15 mouse cellular contexts compared by ENCODE assay signal in genomic region chr5:119379915-119380432, GRCm38 (mm10).
"Had no signal": no experiment of that assay in that cellular context is flagged by ENCODE, and none has a peak within 500 bp of the region (broad histone marks: within the 10 kb centered on the region; RNA-seq: fewer than 3 reads in every experiment).

No protein-coding gene starts in this region.

- ATAC-seq: liver, postnatal 0 days had no signal

- H3K27me3 ChIP-seq: liver, embryonic 15.5 days; stomach, embryonic 15.5 days had no signal

- H3K9me3 ChIP-seq: liver, embryonic 15.5 days; midbrain, embryonic 12.5 days; stomach, embryonic 15.5 days had no signal

- H3K27ac ChIP-seq: liver, embryonic 15.5 days; macrophage; midbrain, embryonic 12.5 days; neural tube, embryonic 12.5 days; stomach, embryonic 15.5 days; stomach, postnatal 0 days had no signal

- DNase-seq: liver, postnatal 0 days; lung, adult 2 months; lung, postnatal 10 days; midbrain, embryonic 14.5 days; right cerebral cortex, postnatal 14 days; thymus, adult 2 months; thymus, postnatal 25 days; thymus, postnatal 4 days had no signal

- H3K9ac ChIP-seq: liver, embryonic 15.5 days; liver, postnatal 0 days; midbrain, embryonic 12.5 days; neural tube, embryonic 12.5 days; stomach, embryonic 15.5 days had no signal

- H3K4me2 ChIP-seq: liver, embryonic 15.5 days; midbrain, embryonic 12.5 days; neural tube, embryonic 12.5 days; stomach, embryonic 15.5 days had no signal

- H3K36me3 ChIP-seq: liver, embryonic 15.5 days; midbrain, embryonic 12.5 days; neural tube, embryonic 12.5 days; stomach, embryonic 15.5 days had no signal

- H3K4me1 ChIP-seq: liver, embryonic 15.5 days; megakaryocyte, embryonic 14.5 days; midbrain, embryonic 12.5 days; stomach, embryonic 15.5 days had no signal

- H3K4me3 ChIP-seq: liver, embryonic 15.5 days; megakaryocyte, embryonic 14.5 days; midbrain, embryonic 12.5 days; neural tube, embryonic 12.5 days; stomach, embryonic 15.5 days had no signal
